Mouse (Mus musculus) megakaryocyte, embryonic 14.5 days (primary cell): Measurements from ENCODE around the gene Hlcs.

ENCODE experiments used
- FLI1 ChIP-seq: IDR thresholded peaks from 2 replicates; pipeline ENCODE4 v1.6.1; 2012; ENCODE audit warnings: low read length, inconsistent platforms, mixed read lengths
- GATA1 ChIP-seq: IDR thresholded peaks from 3 replicates; pipeline ENCODE4 v1.6.1; 2012; ENCODE audit warnings: mixed read lengths, low read length, inconsistent platforms, borderline replicate concordance

- no peak for TF ChIP-seq GATA1
- TF ChIP-seq FLI1, result no peak
Observed at GRCm38 (mm10) chr16:94246976-94247375, 66.4 kb downstream of the Hlcs start.
